Mouse (Mus musculus) adrenal gland, adult 18-20 months (tissue): ENCODE results near the gene Dcun1d4. TPM values are rescaled to one million over a fixed set of nuclear protein-coding genes. Genes with fewer than 3 reads are reported as not detected.
"Not testable (repeated sequence)": the region's sequence is repeated elsewhere in the genome, so short reads cannot be mapped to it uniquely, and the experiment has no call there.

Experiments used
- DNase-seq, 2 experiments: peaks; one replicate each; pipeline ENCODE4 v3.0.0; 2021 to 2022; ENCODE audit warnings: low spot score in 2 of 2
- long read RNA-seq, 2 experiments: library from polyadenylated mRNA; stranded (forward); transcript quantifications; one replicate each; pipeline ENCODE4 v2.0.0; 2021
- total RNA-seq, 2 experiments: library from RNA; stranded (reverse); gene quantifications; 1 replicate in 1 of 2; 2 replicates in 1 of 2; pipeline ENCODE4 v1.2.3; 2021

The Dcun1d4 gene
- total RNA-seq: 10 to 100 TPM; 26.9 to 50.3 TPM
- long read RNA-seq, experiment 1, full-length matches to known transcripts: 19 of 26 reads
- long read RNA-seq, experiment 1, partial matches to known transcripts: 1 of 26 reads
- long read RNA-seq, experiment 1, other reads (novel, unspliced or antisense): 6 of 26 reads
- long read RNA-seq, experiment 2, full-length matches to known transcripts: 21 of 33 reads
- long read RNA-seq, experiment 2, partial matches to known transcripts: 1 of 33 reads
- long read RNA-seq, experiment 2, other reads (novel, unspliced or antisense): 11 of 33 reads

DNA sequence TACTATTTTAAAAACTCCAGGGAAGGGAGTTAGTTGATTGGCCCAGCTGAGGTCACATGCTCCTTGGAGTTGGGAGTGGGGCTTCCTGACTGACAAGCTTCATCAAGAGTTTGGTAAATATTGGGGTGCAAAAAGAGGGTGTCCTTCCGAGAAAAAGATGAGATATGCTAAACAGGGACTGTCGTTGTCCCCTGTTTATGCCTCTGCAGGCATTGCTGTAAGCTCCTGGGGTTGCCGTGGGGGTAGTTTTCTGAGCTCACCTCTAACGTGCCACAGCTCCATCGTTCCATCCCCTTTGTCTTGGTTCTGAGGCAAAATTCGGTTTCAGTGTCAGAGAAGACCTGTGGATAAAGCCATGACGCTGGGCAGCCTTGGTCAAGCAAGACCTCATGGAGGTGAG is at the start of gene Dcun1d4:
Gene Dcun1d4 (plus strand): TSS at position 301 of the 400 bp plus-strand sequence.
- no peak for DNase-seq

DNA sequence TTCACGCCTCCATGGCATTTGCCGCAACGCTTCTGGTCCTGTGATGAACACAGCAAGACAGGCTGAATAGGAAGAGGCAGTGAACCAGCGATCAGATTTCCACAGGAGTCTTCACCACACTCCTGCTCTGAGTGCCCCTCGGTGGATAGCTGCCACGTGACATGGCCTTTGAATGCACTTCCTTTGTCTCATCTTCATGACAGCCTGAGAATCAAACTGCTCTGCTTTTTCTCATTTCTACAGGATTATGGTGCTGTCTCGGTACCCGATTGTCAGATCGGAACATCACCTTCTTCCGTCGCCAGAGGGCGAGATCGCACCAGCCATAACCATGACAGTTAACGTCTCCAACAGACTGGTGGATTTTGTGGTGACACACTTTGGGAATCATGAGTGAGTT is 49.2 kb upstream of the Dcun1d4 start:
- peak; percentile 72 to 75 for DNase-seq

- DNase-seq: no peak
Observed at GRCm38 (mm10) chr5:73432805-73433204, 48.0 kb upstream of the Dcun1d4 start.

GRCm38 (mm10) chr5:73434764-73435163 is 46.0 kb upstream of the Dcun1d4 start:
- DNase-seq: no peak

DNA sequence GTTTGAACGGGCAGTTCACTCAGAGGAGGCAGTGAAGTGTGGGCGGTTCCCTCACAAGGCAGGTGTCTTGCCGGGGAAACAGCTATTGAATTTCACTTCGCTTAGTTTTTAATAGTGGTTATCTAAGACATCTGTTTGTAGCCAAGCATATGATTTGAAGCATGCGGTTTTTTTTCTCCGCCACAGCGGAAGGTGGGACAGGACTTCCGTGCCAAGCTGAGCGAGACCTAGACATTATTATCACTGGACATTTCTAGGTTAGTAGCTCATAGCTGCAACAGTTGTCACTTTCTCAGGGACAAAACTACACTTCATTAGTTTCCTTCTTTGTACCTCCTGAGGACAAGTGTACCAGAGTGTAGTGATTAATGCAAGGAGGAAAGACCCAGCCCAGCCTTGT is 38.6 kb upstream of the Dcun1d4 start:
- no peak for DNase-seq

GRCm38 (mm10) chr5:73450276-73450675 is 30.5 kb upstream of the Dcun1d4 start:
- no peak for DNase-seq

- no peak for DNase-seq
Observed at GRCm38 (mm10) chr5:73454502-73455306, 26.1 kb upstream of the Dcun1d4 start.

DNA sequence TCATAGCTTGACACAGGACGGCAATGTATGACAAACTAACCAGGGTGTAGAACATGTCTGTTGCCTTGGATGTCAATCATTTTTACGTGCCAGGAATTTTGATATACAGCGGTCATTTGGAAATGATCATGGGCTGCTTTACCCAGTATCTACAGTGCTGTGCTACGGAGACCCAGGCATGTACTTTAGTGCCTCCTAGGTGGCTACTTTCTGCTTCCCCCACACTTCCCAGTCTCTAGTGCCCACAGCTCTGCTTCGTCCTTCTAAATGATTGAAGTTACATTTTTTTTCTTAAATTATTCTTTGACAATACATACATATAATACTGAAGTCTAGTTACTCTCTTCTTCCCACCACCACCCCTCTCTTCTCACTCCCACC is 25.5 kb upstream of the Dcun1d4 start:
- no peak for DNase-seq

DNA sequence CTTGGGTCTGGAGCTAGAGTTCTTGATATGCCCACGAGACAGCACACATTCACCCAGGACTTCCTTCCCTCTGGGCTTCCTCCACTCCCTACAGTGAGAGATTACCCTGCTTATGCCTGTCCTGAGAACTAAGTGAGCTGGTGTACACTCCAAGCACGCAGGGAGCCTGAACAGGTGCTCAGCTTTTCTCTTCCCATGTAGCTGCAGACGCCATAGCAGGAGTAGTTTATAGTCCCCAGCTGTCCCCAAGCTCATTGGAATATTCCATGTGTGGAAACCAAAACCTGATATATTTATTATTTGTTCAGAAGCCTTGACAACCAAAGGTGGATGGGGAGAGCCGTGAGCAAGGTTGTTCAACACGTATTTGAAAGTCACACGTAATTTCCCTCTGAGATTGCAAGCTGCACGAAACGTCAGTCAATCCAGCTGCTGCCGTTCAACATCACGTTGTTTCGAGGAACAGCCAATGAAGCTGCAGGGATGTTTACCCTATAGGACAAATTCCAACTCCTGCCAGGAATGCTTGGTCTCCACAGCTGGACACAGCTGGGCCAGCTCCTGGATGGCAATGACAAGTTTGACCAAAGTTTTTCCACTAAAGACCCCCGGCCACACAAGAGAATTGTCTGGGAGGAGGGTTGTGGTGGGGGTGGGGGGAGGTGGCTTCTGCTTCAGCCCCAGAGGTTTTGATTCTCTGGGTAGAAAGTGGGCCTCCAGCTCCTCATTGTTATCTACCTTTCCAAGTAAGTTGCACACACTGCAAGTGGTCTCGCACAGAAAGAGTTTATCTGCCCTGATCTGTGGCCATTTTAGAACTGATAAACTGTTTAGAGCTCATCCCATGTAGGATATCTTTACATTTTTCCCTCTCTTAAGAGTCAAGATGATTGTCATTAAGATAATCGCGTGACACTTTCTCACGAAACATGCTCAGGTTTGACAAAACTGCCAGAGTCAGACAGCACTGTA is 12.1 kb upstream of the Dcun1d4 start:
- DNase-seq: no peak

DNA sequence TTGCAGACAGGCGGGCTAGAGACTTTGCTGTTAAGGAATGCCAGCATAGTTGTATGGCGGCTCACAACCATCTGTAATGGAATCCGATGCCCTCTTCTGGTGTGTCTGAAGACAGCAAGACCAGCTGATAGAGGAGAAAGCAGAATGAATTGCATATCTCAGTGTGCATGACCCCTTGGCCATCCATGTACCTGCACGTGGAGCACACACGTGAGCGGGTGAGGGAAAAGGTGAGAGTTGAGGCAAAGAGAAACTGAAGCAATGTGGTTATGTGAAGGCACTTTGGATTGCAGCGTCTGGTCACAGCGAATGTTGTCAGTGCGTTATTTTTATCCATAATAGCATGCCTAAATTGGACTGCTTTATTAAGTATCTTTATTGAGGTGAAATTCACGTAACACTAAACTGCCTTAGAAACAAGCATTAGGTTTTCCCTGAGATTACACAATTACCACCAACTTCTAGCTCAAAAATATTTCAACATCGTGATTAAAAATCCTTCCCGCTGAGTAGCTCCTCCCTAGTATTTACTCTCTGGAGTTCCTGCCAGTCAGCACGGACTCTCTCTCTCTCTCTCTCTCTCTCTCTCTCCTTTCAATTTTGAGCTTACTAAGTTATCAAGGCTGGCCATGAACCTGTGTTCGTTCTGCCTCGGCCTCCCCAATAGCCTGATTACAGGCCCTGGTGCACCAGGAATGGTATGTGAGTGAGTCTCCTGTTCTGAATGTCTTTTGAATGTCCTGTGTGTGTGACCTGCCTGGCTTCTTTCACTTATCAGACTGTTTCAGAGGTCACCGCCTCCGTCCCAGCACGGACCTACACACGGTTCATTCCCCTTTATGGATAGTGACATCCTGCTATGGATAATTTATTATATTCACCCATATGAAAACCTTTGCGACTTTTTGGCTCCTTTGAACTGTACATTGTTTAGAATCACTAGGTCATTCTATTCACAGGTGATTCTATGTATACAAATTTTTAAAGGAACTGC is 6.1 kb upstream of the Dcun1d4 start:
- DNase-seq: no peak

DNA sequence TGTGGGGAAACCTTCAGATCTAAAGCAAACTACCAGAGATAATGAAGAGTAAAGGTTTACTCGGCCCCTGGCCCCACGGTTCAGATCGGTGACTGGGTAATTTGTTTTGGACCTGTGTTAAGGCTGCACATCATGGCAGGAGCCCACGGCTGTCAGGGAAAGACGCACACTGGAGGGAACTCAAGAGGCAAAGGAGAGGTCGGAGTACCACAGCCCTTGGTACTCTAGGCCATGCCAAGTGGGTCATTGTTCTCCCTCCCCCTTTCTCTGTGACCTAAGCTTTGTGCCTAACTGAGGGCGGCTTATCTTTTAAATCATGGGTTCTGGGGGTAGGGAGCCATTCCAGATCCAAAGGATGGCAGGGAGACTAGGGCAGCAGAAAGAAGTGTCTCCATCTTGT is 601 bp downstream of the Dcun1d4 start:
- no peak for DNase-seq

DNA sequence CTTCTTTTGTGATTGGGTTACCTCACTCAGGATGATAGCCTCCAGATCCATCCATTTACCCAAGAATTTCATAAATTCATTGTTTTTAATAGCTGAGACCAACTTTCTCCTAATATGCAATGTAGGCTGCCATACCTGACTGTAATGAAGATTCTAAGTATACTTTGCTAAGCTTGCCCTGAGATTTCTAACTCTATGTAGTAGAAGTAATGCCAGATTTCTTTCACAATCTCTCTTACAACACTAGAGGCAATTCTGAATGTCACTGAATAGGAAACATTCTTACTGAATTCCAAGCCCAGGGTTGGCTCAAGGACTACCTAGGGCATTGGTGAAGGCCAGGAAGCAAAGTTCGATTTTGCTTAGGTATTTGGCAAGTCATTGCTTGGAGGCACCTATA is 1.6 kb downstream of the Dcun1d4 start:
- not testable (repeated sequence) for DNase-seq

GRCm38 (mm10) chr5:73484016-73484615 is 3.3 kb downstream of the Dcun1d4 start:
- DNase-seq: no peak

GRCm38 (mm10) chr5:73486451-73486850 is 5.7 kb downstream of the Dcun1d4 start:
- DNase-seq: no peak

- DNase-seq: peak in 1 of 2 experiments; percentile 24
Observed at GRCm38 (mm10) chr5:73489915-73490314, 9.1 kb downstream of the Dcun1d4 start.

- DNase-seq: peak; percentile 97
Observed at GRCm38 (mm10) chr5:73490596-73491073, 9.8 kb downstream of the Dcun1d4 start.

- DNase-seq: peak in 1 of 2 experiments; percentile 52
Observed at GRCm38 (mm10) chr5:73491074-73491836, 10.5 kb downstream of the Dcun1d4 start.

DNA sequence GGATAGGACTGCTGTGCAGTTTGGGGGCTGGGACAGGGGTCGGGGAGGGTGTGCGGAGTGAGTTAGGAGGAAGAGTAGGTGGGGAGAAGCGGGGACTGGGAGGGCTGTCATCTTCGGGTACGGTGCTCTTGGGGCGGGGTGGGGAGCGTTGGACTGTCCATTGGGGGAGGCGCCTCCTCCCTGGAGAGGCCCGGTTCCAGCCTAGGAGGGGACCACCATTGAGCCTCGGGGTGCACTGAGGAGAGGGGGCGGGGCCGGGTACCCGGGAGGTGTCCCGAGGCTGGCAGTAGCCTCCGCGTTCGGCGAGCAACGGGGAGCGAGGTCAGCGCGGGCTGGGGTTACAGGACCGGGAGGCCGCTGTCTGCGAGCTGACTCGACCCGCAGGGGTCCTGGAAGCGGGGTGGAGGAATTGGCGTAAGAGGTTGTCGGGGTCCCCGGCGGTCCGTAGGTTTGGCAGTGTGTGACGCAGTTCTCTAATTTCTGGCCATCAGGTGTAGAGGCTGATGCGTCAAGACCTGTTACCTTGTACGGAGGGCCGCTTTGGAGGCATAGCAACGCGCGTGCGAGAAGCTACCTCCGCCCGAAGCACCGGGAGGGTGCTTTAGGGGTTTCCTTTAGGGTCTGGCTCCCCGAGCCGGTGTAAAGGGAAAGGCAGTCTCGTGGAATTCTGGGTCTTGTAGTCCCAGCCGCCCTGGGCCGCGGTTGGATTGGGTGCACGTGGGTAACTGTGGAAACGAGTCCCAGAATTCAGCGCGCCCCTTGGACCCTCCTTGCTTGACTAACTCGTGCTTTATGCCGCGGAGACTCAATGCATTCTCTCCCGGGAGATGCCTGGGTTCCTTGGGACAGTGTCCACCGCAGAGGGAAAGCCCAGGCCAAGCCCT is 11.3 kb downstream of the Dcun1d4 start:
- DNase-seq: peak; percentile 79 to 80
